Mouse (Mus musculus) testis, postnatal 10 days (tissue): ENCODE measurements at regions not wholly inside any gene's neighbourhood (a gene's known extent, or its start where the extent isn't known, plus 50 kb on each side); places are given as distances from the start of the nearest gene placed in this dataset.
"Not testable (repeated sequence)": the region's sequence is repeated elsewhere in the genome, so short reads cannot be mapped to it uniquely, and the experiment has no call there.

Source experiments
- DNase-seq: peaks from one replicate; pipeline ENCODE4 v3.0.0; 2021; ENCODE audit warnings: low spot score

DNA sequence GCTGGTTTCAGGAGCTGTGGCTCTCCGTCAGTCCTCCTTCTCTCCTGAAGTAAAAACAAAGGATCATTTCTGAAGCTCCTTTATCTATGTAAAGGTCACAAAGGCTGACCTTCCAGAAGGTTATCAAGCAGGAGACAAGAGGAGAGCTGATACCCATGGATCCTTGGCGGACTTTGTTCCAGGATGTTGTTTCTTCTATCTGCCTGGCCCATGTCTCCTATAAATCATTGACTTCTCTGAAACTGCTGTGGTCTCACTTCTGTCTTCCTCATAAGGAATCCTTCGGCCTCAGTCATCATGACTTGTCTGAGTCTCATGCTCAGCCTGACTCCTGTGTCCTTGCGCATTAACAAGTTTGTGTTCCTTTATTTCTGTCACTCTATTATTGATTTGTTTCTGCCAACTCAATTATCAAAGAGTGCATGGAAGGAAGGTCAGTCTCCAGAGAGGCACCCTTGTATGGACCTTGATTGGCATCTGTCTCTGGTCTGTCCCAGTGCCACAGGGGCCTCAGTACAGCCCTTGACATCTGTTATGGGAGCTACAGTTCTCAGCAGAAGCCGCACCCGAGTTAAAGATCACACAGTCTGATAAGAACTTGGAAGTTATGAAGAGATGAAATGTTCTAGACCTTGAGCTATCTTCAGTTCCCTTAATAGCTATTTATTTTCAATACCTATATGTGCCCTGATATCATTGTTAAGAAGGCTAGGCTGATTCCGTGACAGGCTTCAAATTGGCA, 53.2 kb upstream of the Dazl start:
- no peak for DNase-seq

DNA sequence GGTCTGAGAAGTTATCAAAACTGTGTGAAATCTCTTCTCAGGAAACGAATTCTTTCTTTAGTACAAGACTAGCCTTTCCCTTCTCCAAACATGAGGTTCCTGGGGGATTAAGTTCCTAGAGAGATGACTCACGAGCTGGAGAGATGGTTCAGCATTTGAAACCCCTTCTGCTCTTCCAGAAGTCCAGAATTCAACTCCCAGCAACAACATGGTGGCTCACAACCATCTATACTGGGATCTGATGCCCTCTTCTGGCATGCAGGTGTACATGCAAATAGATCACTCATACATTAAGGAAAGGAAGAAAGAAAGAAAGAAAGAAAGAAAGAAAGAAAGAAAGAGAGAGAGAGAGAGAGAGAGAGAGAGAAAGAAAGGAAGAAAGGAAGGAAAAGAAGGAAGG, 60.4 kb upstream of the Dazl start:
- DNase-seq: not testable (repeated sequence)

DNA sequence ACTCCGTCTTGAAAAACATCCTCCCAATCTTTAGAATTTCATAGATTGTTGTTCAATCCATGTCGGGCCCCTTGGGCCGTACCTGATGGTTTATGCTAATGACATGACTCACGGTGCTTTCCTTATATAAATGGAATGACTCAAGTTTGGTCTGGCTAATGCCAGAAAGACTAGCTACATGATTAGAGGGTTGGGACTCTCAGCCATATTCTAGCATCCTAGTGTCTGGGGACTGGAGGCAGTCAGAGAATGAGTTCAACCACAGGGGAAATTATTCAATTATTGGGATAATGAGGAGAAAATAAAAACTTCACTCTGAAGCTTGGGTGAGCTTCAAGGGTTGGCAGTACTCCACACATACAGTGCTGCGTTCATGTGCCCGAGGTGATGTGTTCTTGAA, 60.9 kb upstream of the Dazl start:
- no peak for DNase-seq

DNA sequence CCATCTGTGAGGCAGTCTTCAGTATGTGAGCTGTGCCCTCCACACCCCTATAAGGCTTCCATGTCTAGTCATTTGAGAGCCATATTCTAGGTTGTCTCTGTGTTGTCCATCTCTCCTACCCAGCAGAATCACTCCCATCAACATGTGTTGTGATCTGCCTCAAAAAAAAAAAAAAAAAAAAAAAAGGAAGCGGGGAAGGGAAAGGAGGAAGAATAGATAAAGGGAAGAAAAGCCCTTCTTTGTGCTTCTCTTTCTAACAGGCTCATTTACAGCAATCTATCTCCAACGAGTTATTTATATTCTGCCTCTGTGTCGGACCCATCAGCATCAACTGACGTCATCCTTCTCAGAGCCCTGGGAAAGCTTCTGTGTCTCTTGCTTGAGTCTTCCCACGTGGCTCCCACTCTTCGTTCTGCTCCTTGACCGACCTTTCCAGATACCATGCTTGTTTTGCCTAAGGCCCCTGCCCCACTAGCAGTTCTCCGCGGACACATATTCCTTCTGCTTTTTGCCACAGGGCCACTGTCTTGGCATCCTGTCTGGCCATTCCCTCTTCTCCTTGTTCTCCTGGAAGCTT, 68.3 kb upstream of the Dazl start:
- no peak for DNase-seq

DNA sequence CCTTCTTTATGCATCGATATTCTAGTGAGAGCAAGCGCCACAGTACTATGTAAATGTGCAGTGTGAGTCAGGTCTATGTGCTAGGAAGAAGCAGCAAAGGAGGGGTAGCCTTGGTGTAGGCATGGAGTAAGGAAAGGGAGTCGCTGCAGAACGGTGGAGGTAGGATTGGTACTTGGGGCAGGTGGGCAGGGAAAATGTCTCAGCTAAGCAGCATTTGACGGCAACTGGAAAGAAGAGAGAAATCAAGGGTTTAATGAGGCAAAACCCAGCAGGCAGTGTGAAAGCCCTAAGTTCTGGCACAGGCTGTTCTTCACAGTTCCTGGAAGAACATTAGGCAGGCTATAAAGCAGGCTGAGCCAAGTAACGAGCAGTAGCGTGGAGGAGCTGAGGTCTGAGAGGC, 72.0 kb upstream of the Dazl start:
- no peak for DNase-seq

DNA sequence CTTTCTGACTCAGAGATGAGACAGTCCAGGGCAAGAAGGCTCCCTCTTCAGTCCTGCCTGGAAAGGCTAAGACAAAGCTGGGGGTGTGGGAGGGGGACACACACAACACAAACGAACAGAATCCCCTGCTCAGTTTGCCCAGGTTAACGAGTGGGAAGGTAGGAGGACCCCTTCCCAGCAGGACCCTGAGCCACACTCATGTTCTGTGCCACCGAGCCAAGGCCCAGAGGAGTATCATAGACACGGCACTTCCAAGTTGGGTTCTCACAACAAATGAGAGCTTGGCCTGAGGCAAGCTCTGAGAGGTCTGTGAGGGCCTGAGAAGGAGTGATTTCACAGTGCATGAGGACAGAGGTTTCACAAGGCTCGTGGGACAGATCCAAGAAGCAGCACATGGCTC, 72.7 kb upstream of the Dazl start:
- DNase-seq: no peak

DNA sequence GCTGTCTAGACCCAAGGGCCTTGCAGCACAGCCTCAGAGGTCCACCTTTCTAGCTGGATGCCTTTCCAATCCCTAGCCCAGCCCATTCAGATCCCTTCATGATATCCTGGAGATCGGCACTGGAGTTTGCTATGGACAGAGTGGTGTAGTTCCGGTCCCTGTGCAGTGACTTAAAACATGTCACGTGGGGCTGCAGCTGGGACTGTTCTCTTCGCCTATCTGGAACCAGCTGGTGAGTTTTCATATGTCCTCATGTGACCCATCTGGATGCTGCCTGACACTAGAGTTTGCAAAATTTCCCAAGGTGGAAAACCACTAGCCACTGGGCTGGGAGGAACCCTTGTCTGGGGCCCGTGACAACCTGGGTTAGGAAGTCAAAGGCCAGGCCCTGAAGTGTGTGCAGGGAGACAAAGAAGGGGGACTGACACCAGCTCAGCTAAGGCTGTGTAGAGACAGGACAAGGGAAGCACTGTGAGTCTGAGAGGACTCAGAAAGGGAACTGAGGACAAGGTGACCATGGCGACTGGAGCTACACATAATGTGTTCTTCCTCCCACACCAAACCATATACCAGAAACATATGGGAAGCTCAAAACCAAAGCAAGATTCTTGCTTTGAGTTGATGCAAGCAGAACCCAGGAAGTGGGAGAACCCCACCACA, 75.9 kb upstream of the Dazl start:
- DNase-seq: no peak

DNA sequence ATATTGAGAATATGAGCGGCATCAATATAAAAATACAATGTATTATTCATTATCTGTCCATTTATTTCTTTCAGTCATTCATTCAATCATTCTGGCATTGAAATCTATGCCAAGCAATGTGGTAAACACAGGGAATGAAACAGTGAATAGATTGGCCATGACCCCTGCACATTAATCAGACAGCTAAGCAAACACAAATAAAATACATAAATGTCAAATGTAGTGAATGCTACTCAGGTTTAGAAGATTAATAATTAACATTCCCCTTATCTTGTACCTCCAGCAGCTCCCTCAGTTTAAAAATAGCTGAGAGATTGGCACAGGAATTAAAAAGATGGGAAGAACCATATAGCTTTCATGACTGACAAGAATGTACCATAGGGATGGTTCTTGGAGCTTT, 77.0 kb upstream of the Dazl start:
- DNase-seq: no peak

DNA sequence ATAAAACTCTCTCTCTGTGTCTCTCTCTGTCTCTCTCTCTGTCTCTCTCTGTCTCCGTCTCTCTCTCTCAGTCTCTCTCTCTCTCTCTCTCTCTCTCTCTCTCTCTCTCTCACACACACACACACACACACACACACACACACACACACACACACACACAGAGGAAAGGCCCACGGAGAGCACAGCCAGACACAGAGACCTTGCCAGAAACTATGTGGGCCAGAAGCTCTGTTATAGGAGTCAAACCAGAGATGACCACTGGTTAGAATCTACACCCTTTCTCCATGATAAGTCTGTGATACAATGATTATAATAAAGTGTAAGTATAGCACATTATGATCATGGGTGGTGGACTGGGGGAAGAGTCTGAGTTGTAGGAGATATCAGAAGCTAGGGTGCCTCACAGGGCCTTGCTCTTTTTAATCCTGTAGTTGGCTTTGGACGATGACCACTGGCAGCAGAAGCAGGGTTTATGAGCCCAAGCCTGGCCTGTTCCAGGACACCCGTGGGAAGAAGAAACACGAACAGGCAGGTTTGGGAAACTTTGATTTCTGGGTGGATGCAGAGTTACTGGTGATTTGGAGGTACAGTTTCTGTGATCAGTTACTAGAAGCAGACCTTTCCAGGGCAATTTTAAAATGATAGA, 80.2 kb upstream of the Dazl start:
- no peak for DNase-seq

DNA sequence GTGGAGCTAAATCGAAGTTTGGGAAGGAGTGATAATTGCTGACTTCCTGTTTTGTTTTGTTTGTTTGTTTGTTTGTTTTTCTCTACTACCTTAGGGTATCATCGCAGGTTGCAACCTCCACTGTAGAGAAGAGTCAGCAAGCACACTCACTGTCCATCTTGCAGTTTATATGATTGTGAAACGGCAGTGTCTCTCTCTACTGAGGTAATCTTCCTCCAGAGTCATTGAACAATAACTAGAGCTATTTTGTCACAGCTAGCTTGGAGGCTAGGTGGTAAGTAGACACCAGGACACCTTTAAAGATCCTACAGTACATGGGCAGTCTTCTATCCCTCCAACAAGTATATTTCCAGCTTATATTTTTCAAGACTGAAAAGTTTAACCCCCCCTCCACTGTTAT, 82.0 kb upstream of the Dazl start:
- no peak for DNase-seq

DNA sequence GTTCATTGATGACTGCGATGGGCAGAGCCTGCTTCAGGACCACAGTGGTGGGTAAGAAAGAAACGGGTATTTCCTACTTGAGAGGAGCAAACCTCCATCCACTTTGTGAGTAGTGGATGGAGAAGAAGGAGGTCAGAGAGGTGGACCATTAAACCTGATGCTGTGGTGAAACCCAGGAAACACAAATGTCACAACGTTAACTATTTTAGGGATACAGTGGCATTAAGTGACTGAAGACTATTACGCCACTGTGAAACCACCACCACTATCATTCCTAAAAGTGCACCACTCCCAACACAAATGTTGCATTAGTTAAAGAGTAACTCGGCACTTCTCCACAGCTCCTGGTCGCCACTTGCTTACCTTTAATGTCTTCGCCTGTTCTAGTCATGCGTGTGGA, 83.3 kb upstream of the Dazl start:
- DNase-seq: no peak

DNA sequence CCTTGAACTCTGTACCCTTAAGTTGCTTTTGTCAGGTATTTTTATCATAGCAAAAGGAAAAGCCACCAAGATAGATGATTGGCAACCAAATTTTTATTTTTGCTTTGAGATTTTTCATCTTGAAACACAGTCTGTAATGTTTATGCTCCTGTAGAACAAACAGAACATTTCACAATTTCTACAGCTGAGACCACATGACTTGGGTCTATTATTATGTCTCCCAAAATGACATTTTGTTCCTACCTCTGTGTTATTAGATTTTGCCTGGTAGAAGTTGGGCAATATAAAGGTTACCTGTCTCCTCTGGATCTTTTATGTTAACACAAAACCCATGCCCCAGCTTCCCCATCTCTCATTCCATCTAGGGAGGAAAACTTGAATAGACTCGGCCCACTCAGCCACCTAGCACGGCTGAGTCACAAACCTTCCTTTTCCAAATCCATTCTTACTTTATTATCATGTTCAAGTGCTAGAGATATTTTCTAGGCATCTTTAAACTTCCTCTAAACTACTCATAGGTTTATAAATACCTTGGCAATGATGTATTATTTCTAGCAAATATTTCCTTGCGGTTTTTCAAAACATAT, 84.8 kb upstream of the Dazl start:
- DNase-seq: no peak

DNA sequence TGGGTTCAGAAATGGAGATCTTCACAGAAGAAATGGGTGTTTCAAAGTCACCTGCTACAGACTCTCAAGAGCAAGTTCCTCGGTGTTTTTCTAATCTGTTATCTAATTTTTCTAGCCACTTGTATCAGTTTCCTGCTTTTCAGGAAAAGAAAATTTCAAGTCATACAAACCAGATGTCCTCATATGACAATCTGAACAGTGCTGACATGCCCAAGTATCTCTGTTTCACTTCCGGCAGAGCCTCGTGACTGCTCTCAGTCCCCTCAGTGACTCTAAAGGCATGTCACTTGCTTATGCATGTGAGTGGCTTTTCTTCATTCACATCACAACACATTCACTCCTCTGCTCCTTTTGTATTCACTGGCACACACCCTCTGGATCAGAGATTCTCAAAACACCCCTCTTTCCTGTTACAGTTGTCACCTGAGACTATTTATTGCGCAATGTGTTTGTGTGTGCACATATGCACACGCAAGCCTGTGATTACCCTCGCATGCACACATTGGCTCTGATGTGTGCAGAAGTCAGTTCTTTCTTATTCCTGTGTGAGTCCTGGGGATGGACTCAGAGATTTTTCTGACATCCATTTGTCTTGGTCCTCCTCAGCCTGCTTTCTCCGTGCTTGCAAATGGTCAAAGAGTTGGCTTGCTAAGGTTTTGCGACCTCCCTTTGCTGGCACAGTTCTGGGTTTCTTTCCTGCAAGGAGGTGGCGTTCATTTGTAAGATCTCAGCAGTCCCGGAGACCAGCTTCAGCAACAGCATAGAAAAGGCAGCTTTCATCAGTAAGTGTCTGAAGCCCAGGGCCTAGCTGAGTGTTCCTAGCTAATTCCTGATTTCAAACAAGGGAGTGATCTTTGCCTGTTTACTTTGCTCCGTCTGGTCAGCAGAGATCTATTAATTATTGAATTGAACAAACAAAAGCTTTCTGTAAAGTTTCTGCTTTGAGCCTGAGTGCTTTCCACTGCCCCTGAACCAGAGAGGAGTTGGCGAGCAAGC, 95.6 kb upstream of the Dazl start:
- DNase-seq: no peak

DNA sequence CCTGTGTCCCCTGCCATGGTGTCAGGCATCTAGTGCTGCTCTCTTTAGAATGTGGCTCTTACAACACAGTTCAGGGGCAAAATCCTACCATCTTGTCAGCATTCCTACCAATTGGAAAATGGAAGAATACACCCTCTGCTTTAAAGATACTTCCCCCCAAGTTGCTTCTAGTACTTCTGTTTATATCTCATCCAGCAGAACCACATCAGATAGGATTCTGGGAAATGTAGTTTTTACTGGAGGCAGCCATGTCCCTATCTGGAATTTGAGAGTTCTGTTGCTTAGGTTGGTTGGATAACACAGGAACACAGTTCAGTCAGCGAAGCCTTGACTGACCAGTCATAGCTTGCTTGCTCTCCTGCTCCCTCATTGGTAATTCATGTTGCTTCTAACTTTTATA, 96.7 kb upstream of the Dazl start:
- no peak for DNase-seq

DNA sequence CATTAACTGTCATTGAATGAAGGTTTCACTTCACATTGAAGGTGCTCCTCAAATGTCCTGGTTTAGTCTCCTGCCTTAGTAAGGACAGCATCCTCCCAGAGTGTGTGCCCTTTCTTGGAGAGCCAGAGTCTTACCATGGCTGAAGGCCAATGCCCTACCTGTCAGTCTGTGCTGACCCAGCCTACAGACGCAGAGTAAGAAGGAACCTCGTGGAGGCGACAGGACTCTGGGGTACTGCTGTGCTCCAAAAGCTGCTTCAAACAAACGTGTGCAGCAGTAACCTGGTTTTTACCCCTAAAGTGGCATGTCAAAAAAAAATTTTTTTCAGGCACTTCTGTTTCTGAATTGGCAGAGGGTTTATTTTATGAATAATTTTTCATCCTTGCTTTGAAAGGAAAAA, 97.8 kb upstream of the Dazl start:
- DNase-seq: no peak

DNA sequence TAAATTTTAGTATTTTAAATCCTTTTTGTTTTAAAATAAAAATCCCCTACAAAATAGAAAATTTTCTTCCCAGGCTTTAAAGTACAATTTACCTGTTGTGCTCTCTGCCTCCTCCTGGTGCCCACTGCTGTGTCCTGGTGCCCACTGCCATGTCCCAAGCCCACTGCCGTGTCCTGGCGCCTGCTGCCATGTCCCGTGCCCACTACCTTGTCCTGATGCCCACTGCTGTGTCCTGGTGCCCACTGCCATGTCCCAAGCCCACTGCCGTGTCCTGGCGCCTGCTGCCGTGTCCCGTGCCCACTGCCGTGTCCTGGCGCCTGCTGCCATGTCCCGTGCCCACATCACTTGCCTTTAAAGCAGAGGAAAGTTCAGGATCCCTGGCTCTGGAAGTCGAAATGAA, 98.6 kb upstream of the Dazl start:
- no peak for DNase-seq

DNA sequence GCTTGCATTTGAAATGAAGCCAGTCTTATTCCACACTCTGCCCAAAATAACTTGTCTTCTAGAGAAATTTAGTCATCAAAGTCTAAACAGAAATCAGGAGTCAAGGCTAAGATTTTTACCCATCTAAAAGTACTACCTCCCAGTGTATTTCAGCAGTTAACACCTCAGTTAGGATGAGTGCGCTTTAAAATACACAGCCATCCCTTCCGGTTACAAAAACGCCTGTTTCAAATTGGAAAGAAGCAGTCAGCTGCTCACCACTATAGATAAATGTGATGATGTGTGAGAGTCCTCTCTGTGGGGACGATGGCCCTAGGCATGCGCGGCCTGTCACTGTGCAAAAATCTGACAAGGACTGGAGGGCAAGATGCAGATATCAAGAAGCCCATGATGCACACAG, 99.0 kb upstream of the Dazl start:
- no peak for DNase-seq

DNA sequence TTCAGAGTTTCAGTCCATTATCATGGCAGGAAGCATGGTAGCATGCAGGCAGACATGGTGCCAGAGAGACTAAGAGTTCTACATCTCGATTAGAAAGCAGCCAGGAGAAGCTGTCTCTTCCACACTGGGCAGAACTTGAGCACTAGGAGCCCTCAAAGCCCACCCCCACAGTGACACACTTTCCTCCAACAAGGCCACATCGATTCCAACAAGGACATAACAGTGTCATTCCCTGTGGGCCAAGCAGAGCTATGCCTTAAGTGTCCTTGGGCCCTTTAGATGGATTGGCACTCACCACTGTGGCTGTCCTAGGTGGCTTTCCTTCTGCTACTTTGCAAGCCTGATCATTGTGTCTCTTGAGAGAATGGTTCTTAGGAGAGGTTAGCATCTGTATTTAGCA, 99.5 kb upstream of the Dazl start:
- DNase-seq: no peak

DNA sequence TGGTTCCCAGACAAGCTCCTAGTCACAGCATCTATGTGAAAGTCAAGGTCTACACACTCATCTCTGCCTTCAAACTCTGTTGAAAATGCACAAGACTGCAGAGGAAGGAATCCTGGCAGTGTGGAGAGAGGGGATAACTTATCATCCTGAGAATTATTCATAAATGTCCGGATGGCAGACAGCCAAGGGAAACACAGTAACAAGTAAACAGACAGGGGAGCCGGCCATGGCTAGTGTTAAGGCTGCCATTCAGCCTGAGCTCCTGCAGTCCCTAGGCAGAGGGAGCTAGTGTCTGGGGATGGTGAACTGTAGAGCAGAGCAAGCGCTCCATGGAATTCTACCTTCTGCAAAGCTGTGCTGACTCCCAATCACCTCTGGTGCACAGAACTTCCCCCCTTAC, 100.3 kb upstream of the Dazl start:
- DNase-seq: no peak

DNA sequence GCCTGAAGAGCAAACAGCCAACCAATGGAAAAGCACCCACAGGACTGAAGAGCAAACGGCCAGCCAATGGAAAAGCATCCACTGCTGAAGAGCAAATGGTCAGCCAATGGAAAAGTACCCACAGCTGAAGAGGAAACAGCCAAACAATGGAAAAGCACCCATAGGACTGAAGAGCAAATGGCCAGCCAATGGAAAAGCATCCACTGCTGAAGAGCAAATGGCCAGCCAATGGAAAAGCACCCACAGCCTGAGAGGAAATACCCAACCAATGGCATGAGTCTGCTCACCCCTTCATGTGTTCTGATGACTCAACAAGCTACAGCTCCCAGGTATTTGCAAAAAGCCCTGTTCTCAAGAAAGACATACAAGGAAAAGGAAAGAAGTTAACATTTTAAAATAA, 101.4 kb upstream of the Dazl start:
- no peak for DNase-seq

DNA sequence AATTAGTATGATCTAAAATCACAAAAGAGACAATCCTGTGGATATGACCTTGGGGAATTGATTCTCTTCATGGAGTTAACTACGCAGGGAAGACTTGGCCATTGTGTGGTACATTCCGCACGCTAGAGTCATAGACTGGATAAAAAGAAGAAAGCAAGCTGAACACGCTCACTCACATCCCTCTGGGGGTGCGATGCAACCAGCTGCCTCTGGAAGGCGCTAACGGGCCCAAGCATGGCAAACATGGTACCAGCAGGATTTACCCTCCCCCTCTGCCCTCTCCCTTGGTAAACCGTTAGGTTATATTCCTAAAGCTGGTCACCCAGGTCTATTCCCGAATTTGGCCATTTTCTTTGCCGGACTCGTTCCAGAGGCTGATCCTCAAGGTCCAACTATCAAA, 102.2 kb upstream of the Dazl start:
- no peak for DNase-seq

DNA sequence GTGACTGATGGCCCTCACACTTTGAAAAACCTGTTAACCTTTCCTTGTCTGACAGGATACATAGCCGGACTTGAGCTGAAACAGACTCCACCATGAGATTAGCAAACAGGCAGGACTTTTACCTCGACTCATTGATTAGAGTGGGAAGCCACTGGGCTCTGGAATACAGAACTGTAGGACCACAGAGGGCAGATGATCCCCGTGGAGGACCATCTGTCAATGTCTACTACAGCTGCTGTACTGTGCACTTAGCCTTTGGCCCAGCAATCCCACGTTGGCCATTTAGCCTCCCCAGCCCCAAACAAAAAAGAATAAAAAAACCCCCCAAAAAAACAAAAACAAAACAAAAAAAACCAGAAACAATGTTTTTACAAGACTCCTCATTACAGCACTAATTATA, 103.9 kb upstream of the Dazl start:
- DNase-seq: no peak
